Mouse (Mus musculus): ENCODE data around the gene Trp53tg5.
A peak's percentile ranks its signal among the peaks of the same experiment; 100 is the strongest.

Gene Trp53tg5

DNA sequence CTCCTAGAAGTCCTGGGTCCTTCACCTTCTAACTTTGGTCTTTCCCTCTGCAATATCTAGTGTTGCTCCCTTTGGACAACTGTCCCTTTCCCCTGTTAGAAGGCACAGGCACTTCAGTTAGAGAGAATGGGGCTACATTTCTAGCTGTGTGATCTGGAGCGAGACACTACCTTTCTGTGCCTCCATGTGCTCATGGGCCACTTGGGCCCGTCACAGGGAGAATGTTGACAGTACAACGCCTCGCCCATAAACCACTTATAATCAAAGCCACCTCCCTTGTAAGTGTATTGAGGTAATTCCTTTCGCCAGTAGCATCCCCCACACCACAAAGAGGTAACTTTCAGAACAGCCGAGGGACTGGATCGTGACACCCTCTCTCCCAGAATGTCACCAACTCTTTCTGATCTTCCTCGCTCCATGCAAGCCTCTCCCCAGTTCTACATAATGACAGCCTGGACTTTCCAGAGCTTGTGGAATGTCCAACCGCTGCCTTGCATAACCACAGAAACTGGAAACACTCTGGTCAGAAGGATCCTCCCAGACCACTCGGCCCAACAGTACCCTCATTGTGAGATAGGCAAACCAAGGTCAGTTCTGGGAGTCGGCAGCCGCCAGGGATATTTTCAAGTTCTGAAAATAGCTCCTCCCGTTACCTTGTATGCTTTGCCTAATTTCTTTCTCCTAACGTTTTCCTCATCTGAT, 24.0 kb downstream of the Trp53tg5 start:
- no peak for DNase-seq (ENCODE audit: low spot score)

DNA sequence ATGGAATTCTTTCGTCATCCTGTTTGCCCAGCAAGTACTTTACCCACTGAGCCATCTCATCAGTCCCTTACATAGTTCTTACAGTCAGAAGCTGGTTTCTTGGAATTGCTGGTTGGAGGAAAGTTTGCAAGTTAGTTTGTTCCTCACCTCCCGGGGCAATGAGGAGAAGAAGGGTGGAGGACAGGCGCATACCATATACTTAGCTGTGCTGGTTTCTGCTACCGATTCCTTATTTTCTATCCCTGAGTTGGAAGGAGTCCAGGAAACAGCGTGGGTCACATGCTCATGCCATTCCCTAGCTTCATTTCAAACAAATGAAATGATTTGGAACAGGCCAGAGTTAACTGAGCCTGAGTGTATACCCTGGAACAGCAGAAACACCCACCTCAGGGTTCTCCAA, 24.6 kb downstream of the Trp53tg5 start:
- no peak for DNase-seq (ENCODE audit: low spot score)

DNA sequence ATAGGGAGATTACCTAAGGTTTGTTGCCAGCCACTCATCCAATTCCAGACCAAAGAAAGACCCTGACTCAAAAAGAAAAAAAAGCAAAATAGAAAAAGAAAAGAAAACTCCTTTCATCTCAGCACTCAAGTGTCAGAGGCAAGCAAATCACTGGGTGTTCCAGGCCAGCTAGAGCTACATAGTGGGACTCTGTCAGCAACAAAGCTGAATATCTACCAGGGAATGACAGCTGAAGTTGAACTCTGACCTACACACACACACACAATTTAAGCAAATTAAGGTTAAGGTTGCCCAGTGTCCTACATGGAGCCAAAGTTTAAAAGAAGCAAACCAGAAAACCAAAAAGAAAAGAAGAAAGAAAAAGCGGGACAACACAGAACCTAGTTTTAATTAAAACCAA, 25.4 kb downstream of the Trp53tg5 start:
- no peak for DNase-seq (ENCODE audit: low spot score)

DNA sequence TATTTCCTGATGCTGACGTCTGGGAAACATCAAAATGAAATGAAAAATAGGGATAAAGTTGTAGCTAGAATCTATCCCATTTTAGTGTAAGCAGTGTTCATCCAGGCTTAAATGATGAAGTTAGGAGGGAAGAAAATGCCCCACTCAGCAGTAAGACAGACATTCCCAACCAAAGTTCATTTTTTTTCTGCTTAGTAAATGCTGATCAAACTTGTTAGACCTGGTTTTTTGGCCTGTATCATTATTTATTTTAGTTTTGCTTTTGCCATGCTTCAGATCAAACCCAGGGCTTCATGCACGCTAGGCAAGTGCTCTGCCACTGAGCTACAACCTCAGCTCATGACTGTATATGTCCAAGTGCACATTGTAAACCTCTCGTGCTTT, 27.4 kb downstream of the Trp53tg5 start:
- no peak for DNase-seq (ENCODE audit: low spot score)

DNA sequence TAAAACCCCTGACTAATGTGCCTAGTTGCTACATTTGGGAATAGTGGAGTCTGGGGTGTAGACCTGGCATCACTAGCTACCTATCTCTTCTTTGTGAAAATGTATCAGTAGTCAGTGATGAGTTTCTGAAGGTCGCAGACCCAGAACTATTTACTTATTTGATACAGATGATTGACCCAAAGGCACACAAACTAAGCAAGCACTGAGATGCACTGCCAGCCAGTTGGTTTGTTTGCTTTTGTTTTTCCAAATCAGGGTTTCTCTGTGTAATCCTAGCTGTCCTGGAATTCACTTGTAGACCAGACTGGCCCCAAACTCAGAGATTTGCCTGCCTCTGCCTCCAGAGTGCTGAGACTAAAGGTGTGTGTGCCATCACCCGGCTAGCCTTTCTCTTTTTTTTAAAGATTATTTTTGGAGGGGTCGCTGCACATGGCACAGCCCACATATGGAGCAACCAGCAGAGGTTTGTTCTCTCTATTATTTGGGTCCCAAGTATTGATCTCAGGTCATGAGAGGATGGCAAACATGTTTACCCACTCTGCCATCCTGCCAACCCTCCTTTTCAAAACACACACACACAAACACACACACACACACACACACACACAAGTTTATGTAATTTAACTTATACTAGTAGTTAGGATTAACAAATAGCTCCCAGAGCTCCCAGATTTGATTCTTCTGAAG, 28.0 kb downstream of the Trp53tg5 start:
- DNase-seq (ENCODE audit: low spot score) = no peak

DNA sequence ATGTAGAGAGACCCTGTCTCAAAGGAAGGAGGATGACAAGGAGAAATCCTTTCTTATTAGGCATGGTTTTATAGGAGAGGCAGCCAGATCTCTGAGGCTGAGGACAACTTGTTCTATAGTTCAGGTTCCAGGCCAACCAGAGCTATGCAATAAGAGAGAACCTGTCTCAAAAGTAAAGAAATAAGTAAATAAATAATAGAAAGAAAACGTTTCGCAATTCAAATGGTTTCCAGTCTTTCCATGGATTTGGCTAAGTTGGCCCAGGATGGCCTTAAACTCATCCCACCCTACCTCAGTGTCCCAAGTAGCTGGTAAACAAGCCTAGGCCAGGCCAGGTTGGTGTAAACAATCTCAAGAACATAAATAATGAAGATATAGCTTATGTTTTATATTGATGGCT, 28.8 kb downstream of the Trp53tg5 start:
- DNase-seq (ENCODE audit: low spot score) = no peak

DNA sequence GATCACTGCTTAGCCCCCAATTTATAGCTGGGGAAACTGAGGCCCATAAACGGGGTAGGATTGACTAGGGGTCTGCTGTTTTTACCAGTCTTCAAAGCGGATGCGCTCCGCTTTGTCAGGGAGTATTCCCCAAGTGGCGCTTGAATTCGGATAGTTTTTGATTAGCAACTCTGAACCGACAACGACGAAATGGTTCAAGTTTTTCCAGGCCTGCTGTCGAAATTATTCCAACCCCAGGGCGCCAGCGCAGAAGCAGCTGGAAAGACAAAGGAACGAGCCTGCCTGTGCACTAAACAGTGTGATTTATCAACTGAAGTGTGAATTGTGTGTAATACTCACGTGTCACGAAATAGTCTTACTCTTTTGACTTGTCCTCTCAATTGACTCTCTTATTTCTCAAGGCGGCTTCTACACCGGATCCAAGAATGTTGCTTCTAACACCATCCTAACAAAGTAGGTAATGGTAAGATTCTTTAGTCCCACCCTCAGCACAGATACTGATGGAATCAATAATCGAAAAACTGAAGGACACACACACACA, 30.0 kb downstream of the Trp53tg5 start, which contains the start of gene Sdc4:
Gene Sdc4, minus strand, starts transcription at position 428 of the 541 bp plus-strand sequence.
- no peak for DNase-seq (ENCODE audit: low spot score)

DNA sequence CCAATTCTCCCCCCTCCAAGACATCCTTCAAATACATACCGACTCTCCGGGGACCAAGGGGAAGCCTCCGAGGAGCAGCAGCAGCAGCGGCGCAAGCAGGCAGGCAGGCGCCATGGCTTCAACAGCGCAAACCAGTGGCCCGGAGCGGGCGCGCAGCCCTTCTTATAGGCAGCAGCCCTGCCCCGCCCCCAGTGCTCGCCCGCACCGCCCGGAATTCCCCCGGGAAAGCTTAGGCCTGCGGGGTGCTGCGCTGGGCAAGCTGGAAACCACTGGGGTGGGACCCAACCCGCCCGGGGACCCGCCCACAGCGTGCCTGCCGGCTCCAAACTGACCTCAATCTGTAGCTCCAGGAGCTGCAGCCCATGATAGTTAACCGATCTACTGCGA, 30.5 kb downstream of the Trp53tg5 start:
- DNase-seq (ENCODE audit: low spot score) = peak; percentile 88

DNA sequence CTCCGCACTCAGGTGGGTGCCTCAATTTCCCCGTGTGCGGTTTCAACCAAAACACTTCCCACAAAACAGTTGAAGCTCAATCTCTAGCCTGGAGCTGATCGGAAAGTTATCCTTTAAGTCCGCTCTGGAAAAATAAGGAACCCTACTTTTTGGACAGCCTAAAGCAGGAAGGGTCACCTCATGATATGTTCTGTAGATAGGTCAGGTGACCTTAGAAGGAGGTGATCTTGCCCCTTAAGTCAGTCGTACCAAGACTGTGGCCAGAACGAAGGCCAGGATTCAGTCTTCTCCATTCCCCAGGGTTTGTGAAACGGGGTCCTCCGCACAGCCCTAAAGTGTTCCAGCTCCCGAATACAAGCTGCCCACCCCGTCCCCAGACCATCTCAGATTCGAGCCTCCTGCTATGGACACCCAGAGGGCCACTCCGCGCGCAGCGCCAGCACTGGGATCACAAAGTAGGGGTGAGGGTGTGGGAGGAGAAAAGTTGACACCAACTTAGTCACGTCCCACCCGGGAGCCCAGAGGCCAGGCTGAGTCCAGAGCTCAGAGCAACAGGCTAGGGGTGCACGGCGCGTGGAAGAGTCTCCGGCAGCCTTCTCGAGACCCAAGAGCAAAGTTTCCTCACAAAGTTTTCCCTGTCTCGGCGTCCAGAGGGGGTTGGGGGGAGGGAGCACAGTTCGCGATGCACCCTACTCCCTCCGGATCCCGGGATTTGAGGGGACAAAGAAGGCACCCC, 31.0 kb downstream of the Trp53tg5 start:
- no peak for DNase-seq (ENCODE audit: low spot score)

DNA sequence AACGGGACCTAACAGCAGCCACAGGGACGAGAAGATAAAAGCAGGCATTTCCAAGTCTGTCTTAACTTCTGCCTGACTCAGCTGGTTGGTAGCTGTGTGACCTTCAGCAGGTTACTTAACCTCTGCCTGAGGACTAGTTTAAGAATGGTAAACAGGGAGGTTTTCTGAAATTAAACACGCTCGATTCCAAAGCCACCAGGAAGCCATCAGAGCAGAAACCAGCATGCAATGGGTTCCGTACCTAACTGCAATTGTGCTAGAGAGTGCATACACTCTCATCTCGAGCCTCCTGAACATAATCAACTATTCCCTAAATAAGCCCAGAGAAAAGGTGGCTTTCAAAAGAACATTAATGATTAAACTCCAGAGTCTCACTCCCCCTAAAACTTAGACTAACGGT, 31.8 kb downstream of the Trp53tg5 start:
- DNase-seq (ENCODE audit: low spot score) = no peak

DNA sequence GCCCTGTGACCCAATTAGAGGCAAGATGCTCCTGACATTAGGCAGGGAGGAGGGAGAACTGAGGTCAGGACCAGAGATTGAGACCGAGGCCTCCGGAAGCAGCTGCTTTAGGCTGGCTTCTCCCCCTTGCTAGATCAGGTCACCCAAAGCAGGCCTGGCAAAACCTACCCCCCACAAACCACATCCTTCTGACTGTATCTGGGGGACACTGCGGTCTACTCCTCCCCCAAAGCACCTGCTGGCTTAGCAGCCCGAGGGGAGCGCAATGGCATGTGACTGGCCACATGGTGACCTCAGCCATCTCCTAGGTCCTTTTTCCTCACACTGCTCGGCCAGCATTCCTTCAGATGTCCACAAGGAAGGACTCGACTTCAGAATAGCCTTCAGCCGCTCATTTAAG, 32.4 kb downstream of the Trp53tg5 start:
- DNase-seq (ENCODE audit: low spot score) = no peak

DNA sequence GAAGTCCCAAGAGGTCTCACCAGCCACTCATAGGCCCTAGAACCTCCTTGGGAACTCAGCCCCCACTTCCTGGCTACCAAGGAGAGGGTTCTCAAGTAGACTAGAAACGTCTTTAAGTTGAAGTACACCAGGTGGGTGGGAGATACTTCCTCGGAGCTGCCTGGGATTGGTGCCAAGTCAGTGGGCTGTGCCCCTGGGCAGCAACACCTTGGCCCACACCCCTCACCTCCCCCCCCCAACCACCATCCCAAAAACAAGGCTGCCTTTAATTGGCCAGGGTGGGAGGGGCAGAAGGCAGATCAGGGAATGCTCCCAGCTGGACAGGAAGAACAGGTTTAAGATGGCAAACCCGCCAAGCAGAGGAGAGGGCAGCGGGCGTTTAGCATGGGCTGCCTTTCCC, 33.2 kb downstream of the Trp53tg5 start:
- no peak for DNase-seq (ENCODE audit: low spot score)

DNA sequence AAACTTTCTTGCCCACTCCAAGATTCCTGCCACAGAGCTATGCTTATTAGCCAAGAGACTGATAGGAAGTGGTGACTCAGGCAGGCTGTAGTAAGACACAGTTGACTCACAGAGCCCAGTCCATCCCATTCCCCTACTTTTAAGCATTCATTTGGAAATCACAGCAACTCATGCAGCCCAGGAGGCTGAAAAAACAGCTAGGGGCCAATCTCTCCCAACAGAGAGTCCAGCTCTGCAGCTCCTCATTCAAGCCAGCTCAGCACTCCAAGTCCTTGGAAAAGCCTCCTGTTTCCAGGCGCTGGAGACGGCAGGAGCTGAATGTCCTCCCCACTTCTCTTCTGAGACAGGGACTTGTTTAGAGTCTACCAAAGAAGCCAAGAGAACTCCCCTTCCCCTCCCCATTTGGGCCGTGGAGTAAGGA, 34.5 kb downstream of the Trp53tg5 start:
- DNase-seq (ENCODE audit: low spot score) = no peak

DNA sequence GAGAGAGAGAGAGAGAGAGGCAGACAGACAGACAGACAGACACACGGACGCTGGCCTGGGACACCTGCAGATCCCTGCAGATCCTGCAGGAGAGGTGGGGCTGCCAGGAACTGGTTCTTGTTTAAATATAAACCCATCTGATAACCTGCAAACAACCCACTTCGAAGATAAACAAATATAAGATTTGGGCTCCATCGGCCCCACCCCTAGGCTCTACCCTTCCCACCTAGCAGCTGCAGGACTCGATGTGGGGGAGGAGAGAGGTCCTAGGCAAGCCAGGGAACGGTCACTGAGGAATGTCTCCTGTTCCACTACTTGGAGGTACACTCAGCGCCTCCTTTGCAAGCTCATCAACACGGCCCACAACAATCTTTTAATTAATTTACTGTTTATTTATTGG, 35.3 kb downstream of the Trp53tg5 start:
- no peak for DNase-seq (ENCODE audit: low spot score)

DNA sequence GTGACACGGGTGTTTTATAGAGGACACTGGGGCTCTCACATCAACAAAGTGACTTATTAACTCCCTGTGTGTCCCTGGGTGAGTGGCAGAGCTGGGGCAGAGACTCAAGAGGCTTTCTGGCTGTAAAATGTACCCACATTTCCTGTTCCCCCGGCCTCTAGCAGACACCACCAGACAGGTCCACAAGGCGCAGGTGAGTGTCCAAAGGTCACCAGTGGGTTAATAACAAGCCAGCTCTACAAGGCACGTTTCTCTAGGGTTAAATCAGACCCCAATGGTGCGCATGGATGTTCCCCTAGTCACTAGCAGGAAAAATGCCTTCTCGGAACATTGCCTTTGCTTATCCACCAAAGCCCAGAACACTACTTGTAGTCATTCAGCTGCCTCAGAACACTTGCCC, 35.8 kb downstream of the Trp53tg5 start:
- DNase-seq (ENCODE audit: low spot score) = no peak

DNA sequence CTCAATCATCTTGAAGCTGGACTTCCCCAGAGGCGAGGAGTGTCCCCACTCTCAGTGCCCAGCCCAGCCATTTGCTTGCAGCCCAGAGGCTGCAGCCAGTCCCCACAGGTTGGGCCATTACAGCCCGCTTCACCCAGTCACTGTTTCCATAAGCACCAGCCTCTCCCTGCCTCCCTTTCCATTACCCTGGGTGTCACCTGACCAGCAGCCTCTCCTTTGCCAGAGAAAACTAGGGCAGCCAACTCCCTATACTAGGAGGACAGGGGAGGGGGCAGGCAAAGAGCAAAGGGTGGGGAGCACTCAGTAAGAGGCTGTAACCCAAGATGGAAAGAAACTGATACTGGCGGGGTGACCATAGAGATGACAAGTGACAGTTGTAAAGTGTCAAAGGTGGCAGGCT, 36.6 kb downstream of the Trp53tg5 start:
- no peak for DNase-seq (ENCODE audit: low spot score)

DNA sequence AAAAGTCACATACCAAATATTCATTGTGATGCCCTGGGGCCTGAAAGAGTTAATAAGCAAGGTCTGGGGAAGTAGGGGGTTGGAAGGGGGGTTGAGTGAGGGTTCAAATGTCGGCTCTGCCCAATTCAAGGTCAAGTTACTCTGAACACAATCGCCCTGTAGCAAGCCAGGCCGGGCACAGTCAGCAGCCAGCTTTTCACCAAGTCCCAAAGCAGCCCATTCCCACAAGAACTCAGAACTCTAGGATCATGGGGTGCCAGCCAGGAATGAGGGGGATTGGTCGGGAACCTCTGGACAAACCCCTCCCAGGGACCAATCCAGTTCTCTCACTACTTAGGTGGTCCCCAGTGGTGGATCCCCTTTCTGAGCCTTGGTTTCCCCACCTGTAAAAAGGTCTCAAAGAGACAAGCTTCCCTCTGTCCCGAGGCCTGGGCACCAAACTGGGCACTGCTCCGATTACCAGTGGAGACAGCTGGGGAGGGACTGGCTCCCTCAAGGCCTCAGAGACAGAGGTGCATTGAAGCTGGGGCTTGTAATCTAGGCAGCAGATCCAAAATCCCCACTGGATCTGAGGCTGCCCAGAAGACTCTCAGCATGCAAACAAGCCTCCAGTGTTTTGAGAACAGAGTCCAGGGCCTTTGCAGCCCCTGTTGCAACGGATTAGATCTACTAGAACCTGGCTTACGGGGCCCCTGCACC, 37.2 kb downstream of the Trp53tg5 start:
- DNase-seq (ENCODE audit: low spot score) = no peak

DNA sequence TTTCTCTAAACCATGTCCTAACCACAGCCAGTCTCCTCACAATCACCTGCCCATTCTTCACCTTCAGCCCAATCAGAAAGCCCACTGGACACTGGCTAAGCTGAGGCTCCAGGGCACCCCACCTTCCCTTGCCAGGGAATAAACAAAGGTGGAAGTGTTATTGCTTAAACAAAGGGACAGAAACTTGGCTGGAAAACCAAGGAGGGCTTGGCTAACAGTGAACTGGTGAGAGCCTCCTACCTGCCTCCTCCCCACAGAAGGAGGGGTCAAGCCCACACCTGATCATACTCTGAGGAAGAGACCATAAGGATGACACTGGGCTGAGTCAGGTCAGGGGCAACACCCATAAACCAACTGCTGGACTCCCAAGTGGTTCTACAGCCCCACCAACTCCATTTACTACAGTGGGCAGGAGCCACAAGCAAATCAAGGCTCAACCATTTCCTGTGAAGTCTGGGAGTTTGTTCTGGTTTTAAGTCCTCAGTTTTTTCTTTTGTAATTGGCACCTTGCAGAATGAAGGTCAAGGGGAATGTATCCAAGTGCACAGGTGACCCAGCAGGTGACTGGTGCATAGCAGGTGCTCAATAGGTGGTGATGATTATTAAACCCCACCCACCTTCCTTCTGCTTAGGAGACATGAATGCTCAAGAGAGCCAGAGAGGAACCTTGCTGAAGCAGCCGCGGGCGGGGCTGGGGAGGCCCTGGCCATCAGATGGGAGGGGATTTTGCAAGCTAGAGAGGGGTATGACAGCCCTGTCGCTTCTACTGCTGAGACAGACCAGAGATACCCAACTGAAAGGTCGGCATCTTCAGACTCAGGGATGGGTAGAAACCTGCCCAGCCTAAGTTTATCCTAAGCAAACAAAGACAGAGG, 38.1 kb downstream of the Trp53tg5 start:
- no peak for DNase-seq (ENCODE audit: low spot score)

DNA sequence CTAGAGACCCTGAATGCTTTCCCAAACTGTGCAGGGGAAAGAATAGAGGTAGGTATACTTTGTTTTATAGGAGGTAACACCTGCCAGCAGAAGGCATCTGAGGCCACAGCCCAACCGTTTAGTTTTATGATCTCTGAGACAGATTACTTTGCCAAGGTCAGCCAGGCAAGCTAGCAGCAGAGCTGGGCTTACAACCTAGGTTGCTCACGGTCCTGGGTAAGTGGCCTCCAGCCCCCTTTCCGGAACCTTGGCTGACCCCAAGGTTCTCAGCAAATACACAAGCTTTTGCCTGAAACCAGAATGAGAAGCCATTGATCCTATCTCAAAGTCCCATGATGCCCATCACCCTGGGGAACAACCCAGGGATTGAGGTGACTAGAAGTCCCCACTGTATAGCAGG, 38.8 kb downstream of the Trp53tg5 start:
- no peak for DNase-seq (ENCODE audit: low spot score)

DNA sequence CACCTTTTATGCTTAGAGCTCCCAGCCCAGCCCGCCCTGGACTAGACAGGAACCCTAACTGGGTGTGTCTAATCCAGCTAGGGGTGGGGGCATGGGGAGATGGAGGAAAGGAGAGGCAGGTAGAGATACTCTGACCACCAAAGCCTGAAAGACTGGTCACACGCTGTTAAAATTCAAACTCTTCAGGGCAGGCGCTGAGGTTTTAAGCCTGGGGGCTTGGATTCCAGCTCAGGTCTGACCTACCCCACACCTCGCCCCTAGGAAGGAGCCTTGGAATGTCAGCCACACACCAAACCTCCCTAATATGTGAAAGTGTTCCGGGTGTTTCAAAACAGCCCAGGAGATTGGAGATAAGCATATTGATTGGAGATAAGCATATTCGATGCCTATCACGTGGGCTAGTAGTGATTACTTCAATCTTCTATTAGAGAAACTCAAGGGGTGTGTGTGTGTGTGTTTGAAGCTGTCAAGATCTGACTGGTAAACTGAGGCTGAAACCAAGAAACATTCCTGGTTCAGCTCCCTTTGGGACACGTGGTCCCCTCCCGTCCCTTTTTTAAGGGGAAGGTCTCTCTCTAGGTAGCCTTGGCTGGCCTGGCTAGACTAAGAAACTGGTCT, 40.1 kb downstream of the Trp53tg5 start:
- DNase-seq (ENCODE audit: low spot score) = no peak

Measured in urinary bladder, postnatal 25 days (tissue).